13 mouse cellular contexts compared by ENCODE assay signal in the genomic region with DNA sequence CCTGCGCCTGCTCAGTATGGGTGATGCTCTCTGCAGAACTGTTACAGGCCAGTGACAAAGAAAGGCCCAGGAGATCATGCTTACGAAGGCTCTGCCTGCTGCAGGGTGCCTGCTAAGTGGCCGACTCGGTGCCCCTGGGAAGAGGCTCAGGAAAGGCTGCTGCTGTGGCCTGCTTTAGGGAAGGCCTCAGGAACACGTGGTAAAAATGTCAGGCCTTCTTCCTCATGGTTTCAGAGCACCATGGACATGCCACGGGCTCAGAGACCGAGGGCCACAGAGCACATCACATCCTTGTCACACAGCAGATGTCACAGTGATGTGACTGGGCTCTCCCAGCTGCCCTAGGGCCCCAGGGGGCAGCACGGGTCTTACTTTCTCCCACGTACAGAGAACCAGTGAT.
"Had no signal": no experiment of that assay in that cellular context is flagged by ENCODE, and none has a peak within 500 bp of the region (broad histone marks: within the 10 kb centered on the region; RNA-seq: fewer than 3 reads in every experiment).

No protein-coding gene starts in this region.

- H3K9ac ChIP-seq: intestine, embryonic 15.5 days; limb, embryonic 15.5 days; liver, embryonic 13.5 days; neural tube, embryonic 12.5 days; stomach, embryonic 15.5 days had no signal

- H3K27me3 ChIP-seq: intestine, embryonic 15.5 days; limb, embryonic 15.5 days; liver, embryonic 13.5 days; neural tube, embryonic 12.5 days; stomach, embryonic 15.5 days had no signal

- H3K36me3 ChIP-seq: liver, embryonic 13.5 days had no signal

- H3K27ac ChIP-seq: intestine, embryonic 15.5 days; limb, embryonic 15.5 days; liver, embryonic 13.5 days; neural tube, embryonic 12.5 days; stomach, embryonic 15.5 days had no signal

- H3K4me2 ChIP-seq: intestine, embryonic 15.5 days; limb, embryonic 15.5 days; liver, embryonic 13.5 days; midbrain, embryonic 11.5 days; neural tube, embryonic 12.5 days; stomach, embryonic 15.5 days had no signal

- H3K4me3 ChIP-seq: intestine, embryonic 15.5 days; limb, embryonic 15.5 days; liver, embryonic 13.5 days; myocyte; neural tube, embryonic 12.5 days; stomach, embryonic 15.5 days had no signal

- ATAC-seq: intestine, embryonic 15.5 days had no signal

- H3K9me3 ChIP-seq: intestine, embryonic 15.5 days; limb, embryonic 15.5 days; liver, embryonic 13.5 days; neural tube, embryonic 12.5 days; stomach, embryonic 15.5 days had no signal

- DNase-seq: kidney, postnatal 10 days; liver, embryonic 13.5 days; lung, adult 18-20 months; right cerebral cortex, adult 18-20 months; right cerebral cortex, postnatal 25 days; thymus, adult 2 months; thymus, postnatal 25 days had no signal

- H3K4me1 ChIP-seq: stomach, embryonic 15.5 days had no signal
